Mouse (Mus musculus): Measurements from ENCODE around the gene Cachd1.

GRCm38 (mm10) chr4:101017806-101018205 is 241.3 kb downstream of the Cachd1 start:
- TF ChIP-seq CTCF (IDR thresholded peaks at IDR 0.05; ENCODE audit: insufficient read depth, low read depth, low read length) (no peak), POLR2A (IDR thresholded peaks at IDR 0.05; ENCODE audit: insufficient read depth, low read depth, low read length) (no peak)
